Mouse (Mus musculus) c-Kit-positive CD71-positive TER-119-negative erythroid progenitor cells, embryonic 14.5 days (primary cell): Measurements from ENCODE around the gene Tnfsf14.
A peak's percentile ranks its signal among the peaks of the same experiment; 100 is the strongest.

Experiments
- DNase-seq: peaks from one replicate; pipeline ENCODE4 v3.0.0-alpha.2; 2013; ENCODE audit warnings: low read depth

Tnfsf14 gene

DNA sequence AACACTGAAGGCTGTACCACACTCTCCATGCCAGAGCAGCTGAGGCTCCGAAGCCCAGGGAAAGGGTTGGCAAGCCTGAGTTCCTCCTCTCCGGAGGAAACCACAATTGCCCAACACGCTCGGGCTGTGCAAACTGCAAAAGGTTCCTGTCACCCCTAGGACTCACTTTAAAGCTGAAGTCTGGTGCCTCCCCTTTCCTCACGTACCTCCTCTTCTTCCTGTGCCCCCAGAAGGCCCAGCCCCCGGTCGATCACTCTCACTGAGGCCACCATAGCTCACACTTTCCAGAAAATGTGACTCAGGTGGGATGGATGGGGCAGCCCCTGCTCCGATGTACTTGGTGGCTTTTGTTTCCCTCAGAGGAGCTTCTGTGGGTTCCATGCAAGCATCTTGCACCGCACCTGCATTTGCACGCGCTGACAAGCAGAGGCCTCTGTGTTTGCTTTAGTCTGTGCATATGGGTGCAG, at the start of gene Tnfsf14:
TSS of gene Tnfsf14 (minus strand) at position 137 of the 467 bp plus-strand sequence.
- no peak for DNase-seq

DNA sequence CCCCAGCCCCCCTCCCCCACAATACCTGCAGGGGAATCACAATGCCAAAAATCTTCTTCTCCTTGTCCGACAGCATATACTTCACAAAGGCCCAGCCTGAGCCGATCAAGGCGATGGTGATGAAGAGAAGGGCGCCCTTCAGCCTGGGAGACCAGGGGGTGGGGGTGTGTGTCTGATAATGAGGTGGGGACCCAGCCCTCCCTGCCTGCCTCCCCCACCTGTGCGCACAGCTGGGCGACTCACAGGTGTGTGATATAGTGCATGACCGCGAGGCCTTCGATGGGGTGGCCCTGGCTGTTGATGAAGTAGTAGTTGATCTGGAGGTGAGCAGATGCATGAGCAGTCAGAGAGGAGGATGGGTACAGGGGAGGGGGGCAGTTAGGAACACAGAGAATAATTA, 43.2 kb upstream of the Tnfsf14 start:
- DNase-seq = no peak

- no peak for DNase-seq
Measured at GRCm38 (mm10) chr17:57235803-57236202, 41.8 kb upstream of the Tnfsf14 start.

DNA sequence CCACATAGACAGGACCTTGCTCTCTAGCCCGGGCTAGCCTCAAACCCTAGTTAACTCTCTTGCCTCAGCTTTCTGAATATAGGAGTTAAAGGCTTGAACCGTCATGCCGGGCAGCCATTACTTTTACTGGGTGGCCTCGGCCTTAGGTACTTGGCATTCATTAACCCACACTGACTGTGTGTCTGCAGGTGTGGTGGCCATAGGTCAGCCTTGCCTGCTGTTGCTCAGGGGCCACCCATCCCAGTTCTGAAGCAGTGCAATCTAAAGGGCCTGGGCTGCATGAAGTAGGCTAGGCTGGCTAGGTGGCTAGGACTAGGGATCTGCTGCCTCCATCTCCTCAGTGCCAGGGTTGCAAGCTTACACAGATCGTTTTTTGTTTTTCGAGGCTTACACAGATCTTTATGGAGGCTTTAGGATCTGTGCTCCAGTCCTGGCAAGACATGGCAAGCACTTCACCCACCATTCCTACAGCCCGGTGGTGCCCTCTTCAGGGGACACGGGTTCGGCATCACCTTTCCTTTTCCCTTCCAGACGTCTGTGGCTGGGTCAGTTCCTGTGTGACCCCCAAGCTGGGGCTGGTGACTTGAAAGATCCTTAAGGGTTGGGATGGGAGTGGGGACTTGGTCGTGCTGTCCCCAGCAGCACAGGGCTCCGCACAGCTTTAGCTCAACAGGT, 40.4 kb upstream of the Tnfsf14 start:
- DNase-seq = no peak

- DNase-seq = no peak
Measured at GRCm38 (mm10) chr17:57233038-57233437, 39.1 kb upstream of the Tnfsf14 start.

DNA sequence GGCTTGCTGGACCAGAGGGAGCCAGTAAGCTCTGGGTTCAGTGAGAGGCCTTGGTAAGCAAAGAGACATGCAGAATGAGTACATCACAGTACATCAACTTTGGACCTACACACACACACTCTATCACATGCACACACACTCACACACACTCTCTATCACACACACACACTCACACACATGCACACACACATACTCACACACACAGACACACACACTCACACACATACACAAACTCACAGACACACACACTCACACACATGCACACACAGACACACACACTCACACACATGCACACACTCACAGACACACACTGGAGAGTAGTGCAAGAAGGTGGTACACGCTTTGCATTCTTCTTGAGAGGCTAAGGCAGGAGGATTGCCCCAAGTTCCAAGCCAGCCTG, 38.2 kb upstream of the Tnfsf14 start:
- no peak for DNase-seq

GRCm38 (mm10) chr17:57231321-57231771, 37.4 kb upstream of the Tnfsf14 start:
- no peak for DNase-seq

- DNase-seq = no peak
Measured at GRCm38 (mm10) chr17:57230728-57231125, 36.8 kb upstream of the Tnfsf14 start.

- DNase-seq = no peak
Measured at GRCm38 (mm10) chr17:57229851-57230727, 36.1 kb upstream of the Tnfsf14 start.

DNA sequence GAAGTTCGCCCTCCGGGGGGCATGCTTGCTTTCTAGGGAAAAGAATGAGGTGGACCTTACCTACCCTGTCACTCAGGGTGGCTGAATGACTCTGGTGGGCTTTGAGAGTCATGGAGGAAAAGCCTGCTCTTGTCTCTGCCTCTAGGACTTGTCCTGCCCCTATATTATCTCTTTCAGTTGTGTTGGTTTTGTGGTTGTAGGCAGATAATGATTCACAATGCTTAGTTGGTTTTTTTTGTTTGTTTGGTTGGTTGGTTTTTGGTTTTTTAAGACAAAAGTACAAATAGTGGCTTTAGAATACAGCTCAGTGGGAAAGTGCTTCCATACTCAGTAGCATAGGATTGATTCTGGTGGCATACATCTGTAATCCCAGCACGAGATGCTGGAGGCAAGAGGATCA, 34.9 kb upstream of the Tnfsf14 start:
- DNase-seq = no peak

DNA sequence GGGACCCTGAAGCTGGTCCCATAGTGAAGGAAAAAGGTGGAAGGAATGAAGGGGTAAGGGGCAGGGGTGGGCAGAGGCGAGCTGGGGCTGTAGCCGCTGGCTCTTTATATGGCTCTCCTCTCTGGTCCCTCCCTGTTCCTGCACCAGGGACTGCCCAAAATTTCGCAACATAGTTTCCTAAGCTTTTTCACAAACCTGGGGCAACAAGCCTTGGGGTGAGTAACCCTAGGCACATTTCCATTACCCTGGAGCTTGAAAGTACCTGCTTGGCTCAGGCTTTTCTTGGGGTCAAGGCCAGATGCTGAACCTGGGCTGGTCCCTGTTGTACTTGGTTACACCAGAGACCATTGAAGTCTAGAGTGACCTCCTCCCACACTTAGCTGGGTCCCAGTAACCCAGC, 34.0 kb upstream of the Tnfsf14 start, which contains the start of gene C3:
TSS of gene C3 (minus strand) at position 123 of the 400 bp plus-strand sequence.
- no peak for DNase-seq

- DNase-seq = no peak
Measured at GRCm38 (mm10) chr17:57227468-57227867, 33.5 kb upstream of the Tnfsf14 start.

DNA sequence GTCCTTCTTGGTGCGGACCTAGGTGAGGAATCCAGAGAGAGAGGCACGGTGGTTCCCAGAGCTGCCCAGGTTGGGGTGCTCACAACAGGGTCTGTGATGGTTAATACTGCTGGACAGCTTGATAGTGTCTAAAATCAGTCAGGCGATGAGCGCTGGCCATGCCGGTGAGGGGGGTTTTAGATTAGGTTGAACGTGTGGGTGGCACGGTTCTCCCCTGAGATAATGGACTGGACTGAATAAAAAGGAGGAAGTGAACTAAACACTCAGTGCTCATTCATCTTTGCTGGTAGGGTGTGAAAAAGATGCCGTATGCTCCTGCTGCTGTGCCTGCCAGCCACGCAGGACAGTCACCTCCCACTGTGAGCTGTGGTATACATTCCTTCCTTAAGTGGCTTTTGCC, 29.3 kb upstream of the Tnfsf14 start:
- DNase-seq = no peak

GRCm38 (mm10) chr17:57221911-57222310, 27.9 kb upstream of the Tnfsf14 start:
- DNase-seq = no peak

DNA sequence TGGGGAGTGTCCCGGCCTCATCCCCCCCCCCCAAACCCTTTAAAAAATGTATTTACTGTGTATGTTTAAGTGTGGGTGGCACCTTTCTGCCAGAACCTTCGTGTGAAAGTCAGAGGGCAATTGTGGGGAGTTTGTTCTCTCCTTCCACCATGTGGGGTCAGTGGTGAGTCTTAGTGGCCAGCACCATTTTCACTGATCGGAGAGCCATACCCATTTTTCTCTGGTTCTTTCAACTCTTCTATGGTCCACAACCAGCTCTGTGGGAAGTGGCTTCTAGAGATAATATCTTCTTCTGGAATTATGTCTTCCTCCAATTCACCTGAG, 25.9 kb upstream of the Tnfsf14 start:
- DNase-seq = peak; percentile 11

DNA sequence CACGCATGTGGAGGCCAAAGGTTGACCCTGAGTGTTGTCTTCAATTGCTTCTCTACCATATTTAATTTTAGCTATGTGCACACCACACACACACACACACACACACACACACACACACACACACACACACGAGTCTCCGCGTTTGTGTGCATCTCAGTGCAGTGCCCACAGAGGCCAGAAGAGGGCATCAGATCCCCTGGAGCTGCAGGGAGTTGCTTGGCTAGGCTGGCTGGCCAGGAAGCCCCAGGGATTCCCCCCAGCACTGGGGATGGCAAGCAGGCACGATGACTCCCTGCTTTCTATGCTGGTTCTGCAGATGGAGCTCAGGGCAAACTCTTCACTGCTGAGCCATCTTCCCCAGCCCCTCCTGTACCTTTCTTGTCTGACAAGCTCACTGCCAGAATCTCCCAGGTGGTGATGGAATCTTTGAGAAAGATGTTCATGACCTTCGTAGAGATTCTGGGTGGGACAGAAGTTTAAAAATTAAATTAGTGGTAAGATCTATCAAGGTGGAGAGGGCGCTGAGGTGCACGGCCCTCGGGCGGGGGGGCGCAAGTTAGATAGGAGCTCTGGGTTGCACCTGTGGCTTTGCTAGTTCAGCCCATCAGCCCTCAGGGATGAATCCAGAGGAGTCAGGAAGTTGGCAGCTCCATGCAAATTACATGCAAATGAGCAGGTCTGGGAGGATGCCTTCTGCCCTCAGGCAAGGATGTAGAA, 25.3 kb upstream of the Tnfsf14 start:
- peak; percentile 25 for DNase-seq

DNA sequence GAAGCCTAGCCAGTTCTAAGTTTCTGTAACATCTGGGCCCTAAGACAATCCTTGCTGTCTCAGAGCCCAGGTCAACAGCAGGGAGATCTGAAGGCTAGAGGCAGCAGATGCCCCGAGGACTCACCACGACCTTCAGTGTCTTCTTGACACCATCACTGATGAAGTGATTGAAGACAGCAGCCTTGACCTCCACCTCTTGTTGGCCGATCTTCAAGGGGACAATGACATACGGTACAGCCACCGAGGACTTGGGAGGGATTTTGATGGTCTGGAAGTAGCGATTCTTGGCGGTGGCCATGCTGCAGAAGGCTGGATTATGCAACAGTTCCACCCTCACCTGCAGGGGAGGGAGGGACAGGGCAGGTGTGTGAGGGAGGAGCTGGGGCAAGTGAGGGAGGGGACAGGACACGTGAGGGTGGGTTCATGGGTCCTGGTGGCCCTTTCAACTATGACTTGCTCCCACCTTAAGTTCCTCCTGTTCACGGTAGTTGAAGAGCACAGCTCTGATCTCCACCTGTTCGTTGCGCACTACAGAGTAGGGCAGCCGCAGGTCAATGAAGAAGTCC, 24.4 kb upstream of the Tnfsf14 start:
- no peak for DNase-seq

DNA sequence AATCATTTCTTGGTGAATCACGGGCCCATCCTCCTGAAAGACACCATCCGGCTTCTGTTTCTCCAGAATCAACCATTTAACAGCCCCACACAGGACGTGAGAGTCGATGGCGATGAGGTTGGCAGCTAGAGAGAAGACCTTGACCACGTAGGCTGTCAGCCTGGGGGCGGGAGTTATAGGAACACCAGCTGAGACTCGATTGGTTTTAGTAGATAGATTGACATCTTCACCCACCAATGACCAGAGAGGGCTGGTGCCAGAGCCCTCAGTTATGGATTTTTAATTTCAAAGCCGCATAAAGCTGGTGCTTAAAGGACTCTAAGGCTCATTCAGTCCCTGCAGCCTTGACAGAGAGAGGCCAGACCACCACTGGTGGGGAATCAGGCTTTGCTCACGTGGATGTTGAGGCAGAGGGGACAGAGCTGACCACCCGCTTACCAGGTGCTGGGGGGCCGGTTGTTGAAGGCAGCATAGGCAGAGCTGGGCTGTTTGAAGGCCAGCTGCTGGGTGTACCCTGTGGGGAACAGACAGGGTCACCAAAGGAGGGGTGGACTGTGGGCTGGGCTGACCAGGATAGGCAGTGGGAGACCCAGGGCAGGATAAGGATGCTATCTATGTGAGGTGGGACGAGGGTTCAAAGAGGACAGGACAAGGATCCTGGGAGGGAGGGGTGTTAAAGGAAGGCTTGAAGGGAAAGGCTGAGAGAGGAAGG, 20.9 kb upstream of the Tnfsf14 start:
- peak; percentile 25 for DNase-seq

- no peak for DNase-seq
Measured at GRCm38 (mm10) chr17:57211501-57211900, 17.5 kb upstream of the Tnfsf14 start.

DNA sequence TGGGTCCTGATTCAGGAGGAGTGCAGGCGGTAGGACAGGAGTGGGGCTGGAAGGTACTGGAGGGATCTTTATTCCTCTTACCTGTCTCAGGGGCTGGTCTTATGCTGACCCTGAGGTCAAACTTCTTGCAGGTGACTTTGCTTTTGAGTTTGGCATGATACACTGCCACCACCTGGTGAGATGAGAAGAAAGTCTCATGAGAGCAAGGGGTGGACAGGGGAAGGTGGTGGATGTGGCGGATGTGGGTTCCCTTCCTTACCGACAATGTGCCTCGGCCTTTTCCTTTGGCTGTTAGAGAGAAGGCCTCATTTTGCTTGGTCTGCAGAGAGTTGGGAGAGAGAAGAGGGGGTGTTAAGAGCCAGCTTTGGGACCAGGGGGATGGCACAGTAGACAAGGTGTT, 15.4 kb upstream of the Tnfsf14 start:
- DNase-seq = no peak

DNA sequence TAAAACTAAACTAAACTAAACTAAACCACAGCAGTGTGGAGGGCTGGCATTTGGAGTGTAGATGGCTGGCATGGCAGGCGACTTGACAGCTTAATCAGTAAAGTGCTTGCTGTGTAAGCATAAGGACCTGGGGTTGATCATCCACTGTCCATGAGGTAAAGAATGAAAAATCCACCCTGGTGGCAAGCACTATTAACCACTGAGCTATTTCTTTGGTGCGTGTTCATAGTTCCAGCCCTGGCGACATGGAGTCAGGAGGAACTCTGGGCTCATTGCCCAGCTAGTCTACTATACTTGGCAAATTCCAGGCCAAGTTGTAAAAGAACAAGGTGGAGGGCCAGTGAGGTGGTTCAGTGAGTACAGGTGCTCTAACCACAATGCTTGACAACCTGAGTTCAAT, 14.0 kb upstream of the Tnfsf14 start:
- no peak for DNase-seq
